Mouse (Mus musculus) lung, postnatal 4 days (tissue): ENCODE measurements around the gene P2ry2.

ENCODE experiments used
- DNase-seq, 2 experiments: peaks; one replicate each; pipeline ENCODE4 v3.0.0; 2021

The P2ry2 gene

DNA sequence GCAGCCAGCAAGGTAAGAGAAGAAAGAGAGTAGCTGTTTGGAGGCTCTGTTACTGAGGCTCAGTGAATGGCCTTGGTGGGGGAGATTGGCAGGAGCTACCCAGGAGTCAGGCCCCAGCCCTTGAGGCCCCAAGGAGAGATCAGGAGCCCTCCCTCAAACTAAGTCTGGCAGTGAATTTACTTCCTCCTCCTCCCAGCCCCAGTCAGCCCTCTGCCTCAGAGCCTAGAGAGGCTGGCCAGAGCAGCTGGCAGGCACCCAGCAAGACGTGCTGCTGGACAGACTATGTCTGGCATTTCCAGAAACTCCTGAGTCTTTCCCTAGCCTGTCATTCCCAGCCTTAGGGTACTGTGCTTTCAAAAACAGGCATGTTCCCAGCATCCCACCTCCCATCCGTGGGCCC is 33.5 kb downstream of the P2ry2 start:
- DNase-seq, result peak; percentile 85 to 94

DNA sequence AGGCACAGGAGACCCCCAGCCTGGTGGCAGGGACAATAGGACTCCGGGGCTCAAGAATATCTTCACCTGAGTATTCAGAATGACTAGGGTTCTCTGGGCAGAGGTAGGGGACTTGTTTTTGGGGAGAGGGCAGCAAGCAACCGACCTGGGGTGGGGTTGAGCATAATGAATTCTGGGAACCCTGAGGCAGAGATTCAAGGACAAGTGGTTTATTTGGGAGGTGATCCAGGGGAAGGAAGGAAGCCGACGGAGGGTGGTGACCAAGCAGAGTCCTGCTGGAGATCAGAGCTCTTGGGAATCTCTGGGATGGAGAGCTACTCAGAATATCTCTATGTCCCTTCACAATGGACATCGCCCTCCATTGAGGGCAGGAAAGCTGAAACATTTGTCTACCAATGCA is 34.5 kb downstream of the P2ry2 start:
- no peak for DNase-seq

DNA sequence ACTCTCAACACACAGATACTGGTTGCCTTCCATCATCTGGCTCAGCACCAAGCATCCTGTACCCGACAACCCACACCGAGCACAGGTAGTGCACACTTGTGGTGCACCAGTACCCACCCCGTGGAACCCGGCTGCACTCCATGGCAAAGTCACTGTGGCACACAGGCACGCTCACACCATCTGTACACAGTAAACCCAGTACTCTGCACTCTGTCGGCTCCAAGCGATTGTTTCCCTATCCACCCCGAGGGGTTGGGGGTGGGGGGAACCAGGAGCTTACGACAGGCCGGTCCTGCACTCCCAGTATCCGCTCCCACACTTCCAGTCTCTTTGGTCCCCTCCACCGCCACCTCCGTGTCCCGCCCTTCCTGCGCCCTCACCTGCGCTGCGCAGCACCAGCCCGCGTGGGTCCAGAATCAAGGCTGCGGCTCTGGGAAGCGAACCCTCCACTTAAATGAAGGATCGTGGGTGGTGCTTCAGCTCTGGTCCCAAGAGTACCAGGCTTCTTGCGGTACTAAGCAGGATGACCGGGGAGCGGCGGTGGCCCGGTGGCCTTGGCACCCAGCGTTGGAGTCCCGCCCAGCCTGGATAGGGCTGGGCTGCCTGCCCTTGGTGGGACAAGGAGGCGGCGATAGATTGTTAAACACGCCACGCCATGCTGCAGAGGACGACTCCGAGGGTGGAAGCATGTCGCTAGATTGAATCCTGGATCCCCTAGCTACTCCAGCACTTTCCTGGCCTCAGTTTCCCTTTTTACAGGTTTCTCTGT is 38.3 kb downstream of the P2ry2 start, which contains the start of gene P2ry6:
P2ry6 (minus strand) TSS at position 515 of the 769 bp plus-strand sequence.
- DNase-seq, result peak; percentile 63 to 72

DNA sequence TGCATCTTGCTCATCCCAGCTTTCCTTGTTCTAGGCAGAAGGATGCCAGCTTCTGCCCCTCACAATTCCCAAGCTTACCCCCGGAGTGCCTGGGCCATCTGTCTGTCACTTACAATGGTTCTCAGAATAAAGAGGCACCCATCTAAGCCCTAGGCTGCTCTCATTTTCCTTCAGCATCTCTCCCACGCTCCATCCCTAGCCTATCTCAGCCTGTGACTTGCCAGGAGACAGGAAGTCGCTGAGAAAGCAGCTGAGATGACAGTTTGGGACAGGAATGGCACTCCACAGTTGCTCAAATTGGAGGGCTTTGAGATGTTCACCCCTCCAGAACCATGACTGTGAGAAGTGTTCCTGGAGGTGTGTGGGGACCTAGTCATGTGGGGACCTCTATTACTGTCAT is 39.8 kb downstream of the P2ry2 start:
- no peak for DNase-seq

DNA sequence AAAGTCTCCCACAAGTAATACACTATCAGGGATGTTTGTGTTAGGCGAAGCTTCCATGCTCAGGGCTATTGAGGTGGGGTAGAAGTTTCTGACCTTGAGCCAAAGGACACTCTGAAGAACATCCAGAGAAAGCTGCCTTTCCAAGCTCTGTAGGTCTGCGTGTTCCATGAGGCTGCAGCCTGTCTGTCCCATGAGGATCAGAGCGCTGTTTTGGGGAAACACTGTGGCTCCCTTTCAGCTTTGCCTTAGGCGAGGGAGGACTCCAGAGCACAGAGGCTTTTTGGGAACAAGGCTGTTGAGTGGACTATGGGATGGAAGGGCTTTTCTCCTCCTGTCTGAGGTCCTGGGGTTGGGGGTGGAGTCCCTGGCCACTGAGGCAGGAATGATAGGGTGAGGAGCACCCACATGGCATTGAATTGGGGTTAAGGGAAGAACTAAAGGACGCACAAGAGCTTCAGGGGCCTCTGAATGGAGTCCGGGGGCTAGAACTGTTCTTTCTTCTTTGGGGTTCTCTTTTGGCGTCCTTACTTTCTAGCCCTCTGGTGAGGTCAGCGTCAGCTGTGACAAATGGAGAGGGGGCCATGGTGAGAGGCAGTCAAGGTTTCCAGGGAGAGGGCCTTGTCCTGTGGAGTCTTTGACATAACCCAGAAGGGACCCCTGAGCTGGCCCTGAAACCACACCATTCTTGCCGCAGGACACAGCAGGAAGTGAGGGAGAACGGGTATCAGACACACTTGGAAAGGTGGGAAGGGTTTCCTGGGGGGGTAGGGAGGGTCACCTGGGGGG is 43.6 kb downstream of the P2ry2 start:
- DNase-seq, result no peak

DNA sequence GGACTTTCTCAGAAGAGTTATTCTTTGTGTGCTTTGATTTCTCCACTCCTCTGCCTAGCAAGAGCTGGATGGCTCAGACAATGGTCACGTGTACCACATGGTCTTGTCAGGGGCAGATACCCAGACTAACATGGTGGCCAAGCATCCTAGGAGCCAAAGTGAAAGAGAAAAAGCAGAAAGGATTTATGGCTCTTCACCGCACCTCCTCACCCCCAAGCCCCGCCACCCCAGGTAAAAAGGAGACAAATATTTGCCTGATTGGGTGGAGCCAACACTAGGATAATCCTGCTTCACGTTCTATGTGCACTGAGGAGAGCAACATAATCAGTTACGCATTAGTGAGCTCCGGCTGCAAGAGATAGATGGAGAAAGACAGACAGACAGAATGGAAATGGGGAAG is 44.3 kb downstream of the P2ry2 start:
- DNase-seq, result no peak

DNA sequence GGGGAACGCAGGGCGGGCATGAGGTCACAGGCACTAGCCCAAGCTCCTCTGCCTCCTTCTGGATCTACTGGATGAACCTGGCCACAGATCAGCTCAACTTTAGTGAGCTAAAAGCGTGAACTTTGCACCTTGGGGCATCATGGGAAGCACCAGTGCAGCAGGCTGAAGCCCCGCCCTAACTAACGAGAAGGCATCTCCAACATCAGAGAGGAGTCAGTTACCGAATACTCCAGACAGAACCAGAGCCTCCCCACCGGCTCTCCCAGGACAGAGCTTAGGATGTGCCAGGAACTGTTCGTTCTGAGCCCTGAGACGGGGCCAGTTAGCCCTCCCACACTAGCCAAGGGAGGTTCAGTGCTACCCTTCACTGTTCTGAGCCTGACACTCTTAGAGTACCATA is 44.8 kb downstream of the P2ry2 start:
- no peak for DNase-seq

DNA sequence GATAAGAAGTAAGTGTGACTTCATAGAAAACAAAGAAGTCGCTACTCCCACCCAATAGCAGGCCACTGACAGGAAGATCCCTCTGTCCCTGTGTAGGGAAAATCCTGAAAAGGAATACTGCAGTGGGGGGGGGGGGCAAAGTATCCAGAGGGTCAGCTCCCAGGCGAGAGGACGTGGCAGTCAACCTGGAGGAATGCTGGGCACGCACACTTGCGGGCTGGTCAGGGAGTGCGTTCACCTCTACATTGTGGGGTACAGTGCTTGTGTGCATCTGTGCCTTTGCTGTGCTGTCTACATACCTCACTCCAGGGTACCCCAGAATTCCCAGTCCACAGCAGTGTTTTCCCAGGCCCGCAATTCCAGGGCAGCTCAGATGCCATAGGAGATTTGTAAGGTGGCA is 46.7 kb downstream of the P2ry2 start:
- DNase-seq, result no peak

DNA sequence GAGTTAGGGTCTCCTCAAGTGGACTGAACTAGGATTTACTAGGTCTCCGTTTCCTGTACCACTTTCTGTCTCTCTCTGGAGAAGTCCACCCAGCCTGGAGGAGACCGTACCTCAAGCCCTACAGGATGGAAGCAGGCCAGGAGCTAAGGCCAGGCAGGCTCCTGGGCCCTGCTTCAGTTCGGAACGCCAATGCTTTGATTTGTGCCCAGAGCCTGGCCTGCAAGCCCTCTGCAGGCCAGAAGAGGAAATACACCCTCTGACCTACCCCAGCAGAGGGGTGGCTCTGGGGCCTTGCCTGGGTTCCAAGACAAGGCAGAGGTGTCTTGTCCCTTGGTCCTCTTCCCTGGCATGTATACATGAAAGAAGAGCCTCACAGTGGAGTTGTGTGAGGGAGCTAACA is 47.6 kb downstream of the P2ry2 start:
- DNase-seq, result peak in 1 of 2 experiments; percentile 49

DNA sequence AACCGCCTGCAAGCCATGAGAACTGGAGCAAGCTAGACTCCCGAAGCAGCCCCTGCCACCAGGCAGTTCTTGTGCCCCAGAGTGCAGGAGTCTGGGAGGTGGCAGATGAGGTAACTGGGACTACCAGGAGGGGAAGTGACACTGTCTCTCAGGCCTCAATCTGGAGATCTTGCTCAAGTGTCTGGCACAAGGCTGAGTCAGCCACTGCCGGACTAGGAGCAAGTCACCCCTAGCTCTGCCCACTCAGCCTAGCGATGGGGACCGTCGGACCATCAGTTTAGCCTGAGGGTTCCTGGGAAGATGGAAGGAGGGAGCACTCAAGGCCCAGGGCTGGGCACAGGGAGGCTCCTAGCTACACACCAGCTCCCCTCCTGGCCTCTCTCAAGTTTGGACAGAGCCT is 48.4 kb downstream of the P2ry2 start:
- DNase-seq, result peak; percentile 47 to 56

DNA sequence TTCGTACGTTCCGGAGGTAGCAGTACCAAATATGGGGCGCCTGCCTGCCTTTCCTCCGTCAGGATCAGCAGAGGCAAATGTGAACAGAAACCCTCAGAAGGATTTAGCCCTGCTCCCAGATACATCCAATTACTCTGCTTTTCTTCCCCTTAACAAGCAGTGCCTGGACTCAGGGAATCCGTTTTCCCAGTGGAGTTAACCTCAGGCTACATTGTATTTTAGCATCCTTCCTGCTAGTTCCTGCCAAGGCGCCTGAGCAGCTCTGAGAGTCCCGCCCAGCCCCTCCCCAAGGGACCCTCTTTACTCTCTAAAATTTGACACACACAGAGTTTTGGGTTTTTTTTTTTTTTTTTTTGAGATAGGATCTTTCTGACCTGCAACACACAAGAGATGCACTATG is 49.3 kb downstream of the P2ry2 start:
- no peak for DNase-seq

DNA sequence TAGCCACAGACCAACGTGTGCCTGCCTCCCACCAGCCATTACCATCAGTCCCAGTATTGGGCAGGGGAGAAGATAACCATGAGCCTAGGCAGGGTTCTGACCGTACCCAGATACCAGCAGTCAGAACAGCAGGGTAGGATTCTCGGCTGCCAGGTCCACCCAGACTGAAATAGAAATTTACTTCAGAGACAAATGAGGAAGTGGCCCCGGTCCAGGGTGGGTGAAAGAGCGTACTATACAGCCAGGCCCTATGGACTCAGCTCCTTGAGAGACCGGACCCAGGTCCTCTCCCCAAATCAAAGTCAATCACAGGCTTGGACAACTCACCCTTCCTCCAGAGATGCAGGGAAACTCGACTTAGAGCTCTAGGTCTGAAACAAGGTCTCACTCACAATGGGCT is 51.5 kb downstream of the P2ry2 start:
- peak in 1 of 2 experiments; percentile 37 for DNase-seq

DNA sequence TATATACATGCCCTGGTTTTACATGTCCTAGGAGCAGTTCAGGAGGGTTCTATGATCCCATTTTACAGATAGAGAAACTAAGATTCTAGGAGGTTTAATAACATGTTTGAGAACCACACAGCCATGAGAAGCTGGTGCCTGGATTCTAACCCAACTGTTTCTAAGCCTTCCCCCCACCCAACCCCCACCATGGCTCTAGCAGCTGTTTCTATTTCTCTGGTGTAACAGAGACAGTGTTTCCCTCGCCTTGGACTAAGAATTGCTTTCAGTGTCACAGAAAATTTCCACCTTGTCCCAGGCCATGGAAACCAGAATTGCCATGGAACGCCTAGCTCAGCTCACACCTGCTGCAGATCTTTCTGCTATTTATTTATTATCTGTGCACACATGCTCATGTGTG is 52.2 kb downstream of the P2ry2 start:
- no peak for DNase-seq

DNA sequence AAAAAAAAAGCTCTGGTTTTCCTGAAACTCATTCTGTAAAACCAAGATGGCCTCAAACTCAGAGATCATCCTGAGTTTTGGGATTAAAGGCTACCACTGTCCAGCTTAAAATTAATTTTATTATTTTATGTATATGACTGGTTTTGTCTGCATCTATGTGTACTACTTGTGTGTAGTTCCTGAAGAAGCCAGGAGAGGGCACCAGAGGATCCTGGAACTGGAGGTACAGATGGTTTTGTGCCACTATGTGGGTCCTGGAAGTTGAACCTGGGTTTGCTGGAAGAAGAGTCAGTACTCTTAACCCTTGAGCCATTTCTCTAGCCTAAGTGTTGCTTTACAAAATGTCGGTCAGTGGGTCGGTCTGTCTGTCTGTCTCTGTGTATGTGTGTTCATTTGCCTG is 54.2 kb downstream of the P2ry2 start:
- no peak for DNase-seq

DNA sequence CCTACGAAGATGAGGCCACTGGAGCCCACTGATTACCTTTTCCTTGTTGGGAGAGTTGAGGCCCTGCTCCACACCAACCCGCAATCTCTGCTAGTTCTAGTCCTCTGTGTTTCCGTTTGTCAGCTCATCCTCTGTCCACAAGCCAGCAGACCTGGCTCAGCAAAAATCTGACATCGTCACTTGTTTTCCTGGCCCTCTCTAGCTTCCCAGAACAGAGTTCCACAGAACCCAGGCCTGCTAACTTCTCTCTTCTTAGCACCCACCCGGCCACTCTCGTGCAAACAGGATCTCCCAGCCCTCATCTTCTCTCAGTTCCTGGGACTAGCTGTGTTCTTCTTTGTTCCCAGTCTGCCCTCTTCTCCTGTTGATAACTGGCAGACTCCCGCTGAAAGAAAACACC is 60.0 kb downstream of the P2ry2 start:
- DNase-seq, result no peak

DNA sequence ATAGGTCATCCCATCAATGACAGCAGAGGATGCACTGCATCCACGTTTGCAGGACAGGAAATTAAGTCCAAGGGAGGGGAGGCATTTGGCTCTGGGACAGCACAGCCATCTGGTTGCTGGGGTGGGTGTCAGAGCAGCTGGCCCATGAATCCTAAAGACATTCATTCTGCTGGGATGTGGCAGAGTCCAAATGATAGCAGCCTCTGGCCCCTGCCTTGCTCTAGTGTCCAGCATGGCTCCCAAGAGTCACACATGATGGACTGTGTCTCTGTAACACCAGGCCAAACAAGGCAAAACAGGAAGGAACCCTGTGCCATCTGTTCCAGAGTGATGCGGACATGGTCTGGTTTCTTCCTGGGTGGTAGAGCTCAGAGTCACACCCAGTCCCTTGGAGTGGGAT is 60.8 kb downstream of the P2ry2 start:
- peak in 1 of 2 experiments; percentile 69 for DNase-seq

DNA sequence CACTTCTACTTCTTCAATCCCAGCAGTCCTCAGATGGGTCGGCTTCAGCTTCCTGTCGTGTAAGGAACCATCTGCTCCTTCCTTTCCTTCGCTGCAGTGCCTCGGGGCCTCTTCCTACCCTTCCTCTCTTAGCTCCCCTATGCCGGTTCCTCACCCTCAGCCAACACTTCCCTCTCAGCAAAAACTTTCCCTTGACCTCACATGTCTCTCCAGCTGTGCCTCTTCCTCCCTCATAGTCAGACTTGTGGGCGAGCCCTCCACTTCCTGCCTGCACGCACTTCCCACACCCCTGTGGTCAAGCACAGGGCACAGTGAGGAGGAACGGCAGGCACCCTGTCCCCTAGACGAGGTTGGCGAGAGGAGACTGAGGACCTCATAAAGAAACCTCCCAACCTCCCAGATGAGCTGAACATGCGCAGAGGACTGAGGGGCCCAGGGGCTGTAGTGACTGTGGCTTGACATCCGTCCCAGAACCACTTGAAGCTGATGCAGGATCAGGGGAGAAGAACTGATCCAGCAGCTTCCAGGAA is 62.1 kb downstream of the P2ry2 start:
- peak; percentile 75 to 82 for DNase-seq

DNA sequence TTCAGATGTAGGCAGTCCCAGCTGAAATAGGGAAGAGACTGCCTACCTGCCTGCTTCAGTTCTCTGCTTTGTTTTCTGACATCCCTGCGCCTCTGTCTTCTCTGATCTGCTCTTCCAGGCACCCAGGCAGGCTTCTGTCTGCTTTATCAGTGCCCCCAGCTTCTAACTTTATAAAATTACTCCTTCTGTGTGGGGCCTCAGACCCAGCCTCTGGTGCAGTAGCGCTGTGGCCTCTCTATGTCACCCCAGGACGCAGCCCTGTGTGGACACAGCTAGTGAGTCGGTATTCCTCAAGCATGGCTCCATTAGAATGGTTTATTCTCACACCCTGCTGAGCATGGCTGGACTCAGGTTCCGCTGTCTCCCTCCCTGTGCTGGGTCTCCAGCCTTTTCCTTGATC is 62.6 kb downstream of the P2ry2 start:
- DNase-seq, result no peak
